Mouse (Mus musculus): ENCODE results near the gene Mbd4. TPM values are rescaled to one million over a fixed set of nuclear protein-coding genes. Genes with fewer than 3 reads are reported as not detected.

Mbd4 gene
- polyA plus RNA-seq, 1 experiment from 2014 or later, result 3.5 TPM

GRCm38 (mm10) chr6:115896346-115896745, 43.2 kb upstream of the Mbd4 start:
- no peak overlapping the region for H3K4me2 ChIP-seq (replicated peaks; ENCODE audit: low read depth)
- H3K36me3 ChIP-seq (ENCODE audit: control insufficient read depth, insufficient read depth), result no peaks in the 10 kb centered on the region
- no peak for ATAC-seq
- H3K27ac ChIP-seq (ENCODE audit: low read depth, low read length), result no peak overlapping the region
- H3K27me3 ChIP-seq (replicated peaks; ENCODE audit: control insufficient read depth, insufficient read depth, low read length), result no peaks in the 10 kb centered on the region
- no peaks in the 10 kb centered on the region for H3K9me3 ChIP-seq (ENCODE audit: control insufficient read depth)
- H3K4me1 ChIP-seq (replicated peaks; ENCODE audit: control insufficient read depth, insufficient read depth, low read length), result no peaks in the 10 kb centered on the region
- no peak overlapping the region for H3K9ac ChIP-seq (ENCODE audit: low read depth, low read length)
- WGBS, result 73% methylated on average over 1 of the region's 1 CpGs
- H3K4me3 ChIP-seq (ENCODE audit: low read depth, low read length), result no peak overlapping the region
- no peak for TF ChIP-seq CTCF (IDR thresholded peaks at IDR 0.05; ENCODE audit: low read depth)

- Histone ChIP-seq H3K4me1 (replicated peaks; ENCODE audit: control insufficient read depth, insufficient read depth, low read length) (no peaks in the 10 kb centered on the region), H3K36me3 (ENCODE audit: control insufficient read depth, insufficient read depth) (peaks cover 12% of the 10 kb centered on the region; the same call in 1 of the 2 replicates), H3K27me3 (replicated peaks; ENCODE audit: control insufficient read depth, insufficient read depth, low read length) (no peaks in the 10 kb centered on the region), H3K9ac (ENCODE audit: low read depth, low read length) (no peak overlapping the region), H3K4me2 (replicated peaks; ENCODE audit: low read depth) (no peak overlapping the region), H3K9me3 (ENCODE audit: control insufficient read depth) (peaks cover 3% of the 10 kb centered on the region; the same call in 1 of the 2 replicates), H3K4me3 (ENCODE audit: low read depth, low read length) (no peak overlapping the region), H3K27ac (ENCODE audit: low read depth, low read length) (no peak overlapping the region)
- ATAC-seq, result no peak
- 86% methylated on average over 3 of the region's 3 CpGs for WGBS
- TF ChIP-seq CTCF (IDR thresholded peaks at IDR 0.05; ENCODE audit: low read depth), result no peak
These were observed 39.2 kb upstream of the Mbd4 start for GRCm38 (mm10) chr6:115892363-115892762.

DNA sequence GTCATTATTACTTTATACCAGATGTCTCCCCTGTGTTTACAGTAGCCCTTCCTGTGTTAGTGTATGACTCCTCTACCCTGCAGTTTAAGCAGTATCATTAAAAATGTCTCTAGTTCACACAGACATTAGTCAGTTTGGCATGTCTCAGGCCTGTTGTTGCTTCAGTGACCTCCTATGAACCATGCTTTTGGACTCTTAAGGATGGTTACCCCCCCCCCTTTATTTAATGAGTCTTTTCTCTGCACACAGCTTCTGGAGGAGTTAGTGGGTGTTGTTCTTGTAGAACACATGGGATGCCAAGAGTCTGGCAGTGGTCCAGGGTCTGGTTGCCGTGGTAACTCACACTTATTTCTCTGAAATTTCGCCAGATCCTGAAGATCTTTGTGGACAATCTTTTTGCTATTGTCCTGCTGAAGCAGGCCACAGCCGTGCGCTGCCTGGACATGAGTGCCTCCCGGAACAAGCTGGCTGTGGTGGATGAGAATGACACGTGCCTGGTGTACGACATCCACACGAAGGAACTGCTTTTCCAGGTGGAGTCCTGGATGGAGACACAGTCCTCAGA, 38.4 kb upstream of the Mbd4 start:
- no peak overlapping the region for H3K4me3 ChIP-seq (ENCODE audit: low read depth, low read length)
- no peak overlapping the region for H3K9ac ChIP-seq (ENCODE audit: low read depth, low read length)
- no peaks in the 10 kb centered on the region for H3K27me3 ChIP-seq (replicated peaks; ENCODE audit: control insufficient read depth, insufficient read depth, low read length)
- 60% methylated on average over 8 of the region's 8 CpGs for WGBS
- H3K36me3 ChIP-seq (ENCODE audit: control insufficient read depth, insufficient read depth), result peaks cover 12% of the 10 kb centered on the region; the same call in 1 of the 2 replicates
- peak overlapping the region; percentile 52; the same call in 1 of the 2 replicates for H3K27ac ChIP-seq (ENCODE audit: low read depth, low read length)
- ATAC-seq, result 0 out of 2 replicates have a peak, but pooled peaks have one; percentile 19
- H3K4me2 ChIP-seq (replicated peaks; ENCODE audit: low read depth), result no peak overlapping the region
- H3K4me1 ChIP-seq (replicated peaks; ENCODE audit: control insufficient read depth, insufficient read depth, low read length), result no peaks in the 10 kb centered on the region
- H3K9me3 ChIP-seq (ENCODE audit: control insufficient read depth), result peaks cover 3% of the 10 kb centered on the region; the same call in 1 of the 2 replicates
- no peak for TF ChIP-seq CTCF (IDR thresholded peaks at IDR 0.05; ENCODE audit: low read depth)

DNA sequence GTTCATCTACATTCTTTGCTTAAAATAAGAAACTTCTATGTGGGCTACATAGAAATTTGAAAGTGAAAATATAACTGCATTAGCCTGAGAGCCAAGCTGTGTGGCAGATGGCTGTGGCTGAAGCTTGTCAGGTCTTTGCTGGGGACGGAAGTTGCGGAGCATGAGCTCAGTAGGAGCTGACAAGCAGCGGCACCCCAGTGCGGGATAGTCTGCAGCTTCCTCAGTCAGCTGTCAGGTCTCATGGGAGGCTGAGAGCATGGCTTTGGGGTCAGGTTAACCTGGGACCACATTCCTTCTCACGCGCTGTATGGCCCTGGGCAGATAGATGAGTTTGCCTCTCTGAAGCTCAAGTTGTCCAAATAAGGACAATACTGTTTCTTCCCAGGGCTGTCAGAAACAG, 37.9 kb upstream of the Mbd4 start:
- Histone ChIP-seq H3K4me1 (replicated peaks; ENCODE audit: control insufficient read depth, insufficient read depth, low read length) (no peaks in the 10 kb centered on the region), H3K9me3 (ENCODE audit: control insufficient read depth) (peaks cover 3% of the 10 kb centered on the region; the same call in 1 of the 2 replicates), H3K4me2 (replicated peaks; ENCODE audit: low read depth) (no peak overlapping the region), H3K27me3 (replicated peaks; ENCODE audit: control insufficient read depth, insufficient read depth, low read length) (no peaks in the 10 kb centered on the region), H3K36me3 (ENCODE audit: control insufficient read depth, insufficient read depth) (peaks cover 12% of the 10 kb centered on the region; the same call in 1 of the 2 replicates), H3K27ac (ENCODE audit: low read depth, low read length) (peak overlapping the region; percentile 52), H3K9ac (ENCODE audit: low read depth, low read length) (no peak overlapping the region), H3K4me3 (ENCODE audit: low read depth, low read length) (no peak overlapping the region)
- ATAC-seq, result no peak
- no peak for TF ChIP-seq CTCF (IDR thresholded peaks at IDR 0.05; ENCODE audit: low read depth)
- WGBS, result 75% methylated on average over 6 of the region's 6 CpGs

- peak overlapping the region; percentile 52 for H3K27ac ChIP-seq (ENCODE audit: low read depth, low read length)
- 77% methylated on average over 8 of the region's 8 CpGs for WGBS
- H3K9ac ChIP-seq (ENCODE audit: low read depth, low read length), result no peak overlapping the region
- no peak overlapping the region for H3K4me3 ChIP-seq (ENCODE audit: low read depth, low read length)
- peaks cover 12% of the 10 kb centered on the region; the same call in 1 of the 2 replicates for H3K36me3 ChIP-seq (ENCODE audit: control insufficient read depth, insufficient read depth)
- ATAC-seq, result no peak
- no peak for TF ChIP-seq CTCF (IDR thresholded peaks at IDR 0.05; ENCODE audit: low read depth)
- no peaks in the 10 kb centered on the region for H3K27me3 ChIP-seq (replicated peaks; ENCODE audit: control insufficient read depth, insufficient read depth, low read length)
- no peak overlapping the region for H3K4me2 ChIP-seq (replicated peaks; ENCODE audit: low read depth)
- H3K9me3 ChIP-seq (ENCODE audit: control insufficient read depth), result peaks cover 3% of the 10 kb centered on the region; the same call in 1 of the 2 replicates
- no peaks in the 10 kb centered on the region for H3K4me1 ChIP-seq (replicated peaks; ENCODE audit: control insufficient read depth, insufficient read depth, low read length)
These were observed 37.4 kb upstream of the Mbd4 start for GRCm38 (mm10) chr6:115890601-115891000.

DNA sequence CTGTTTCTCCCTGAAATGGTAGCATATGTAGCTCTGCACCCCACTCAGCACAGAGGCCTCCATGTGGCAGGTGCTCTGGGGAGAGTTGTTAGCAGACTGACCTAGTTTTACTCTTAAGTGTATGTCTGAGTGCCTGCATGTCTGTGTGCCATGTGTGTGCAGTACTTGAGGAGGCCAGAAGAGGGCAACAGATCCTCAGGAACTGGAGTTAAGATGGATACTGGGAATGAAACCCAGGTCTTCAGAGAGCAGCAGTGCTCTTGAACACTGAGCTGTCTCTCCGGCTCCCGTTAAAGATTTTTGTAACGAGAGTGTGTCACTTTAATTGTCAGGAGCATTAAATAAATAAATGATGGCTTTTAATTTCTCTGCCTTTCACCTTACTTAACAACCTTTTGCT, 35.1 kb upstream of the Mbd4 start:
- Histone ChIP-seq H3K27ac (ENCODE audit: low read depth, low read length) (no peak overlapping the region), H3K36me3 (ENCODE audit: control insufficient read depth, insufficient read depth) (peaks cover 18% of the 10 kb centered on the region; the same call in 1 of the 2 replicates), H3K9me3 (ENCODE audit: control insufficient read depth) (peaks cover 3% of the 10 kb centered on the region; the same call in 1 of the 2 replicates), H3K9ac (ENCODE audit: low read depth, low read length) (no peak overlapping the region), H3K4me3 (ENCODE audit: low read depth, low read length) (no peak overlapping the region), H3K4me2 (replicated peaks; ENCODE audit: low read depth) (no peak overlapping the region), H3K4me1 (replicated peaks; ENCODE audit: control insufficient read depth, insufficient read depth, low read length) (no peaks in the 10 kb centered on the region), H3K27me3 (replicated peaks; ENCODE audit: control insufficient read depth, insufficient read depth, low read length) (no peaks in the 10 kb centered on the region)
- TF ChIP-seq CTCF (IDR thresholded peaks at IDR 0.05; ENCODE audit: low read depth), result peak; percentile 70
- 98% methylated on average over 3 of the region's 3 CpGs for WGBS
- no peak for ATAC-seq

Measured in intestine, postnatal 0 days (tissue).